Mouse (Mus musculus) erythroblast, adult 5-6 weeks (primary cell): ENCODE measurements around the gene 4930518I15Rik. TPM values are rescaled to one million over a fixed set of nuclear protein-coding genes. Genes with fewer than 3 reads are reported as not detected.
"Not testable (repeated sequence)": the region's sequence is repeated elsewhere in the genome, so short reads cannot be mapped to it uniquely, and the experiment has no call there.

Source experiments
- ATAC-seq: replicated peaks from 2 replicates; pipeline ENCODE4 v1.8.0; 2016; ENCODE audit warnings: moderate number of reproducible peaks, mild to moderate bottlenecking, moderate TSS enrichment, inconsistent platforms; ENCODE audit not compliant: poor library complexity, low FRiP score, severe bottlenecking
- total RNA-seq, 2 experiments: library from RNA; stranded (forward) in 1 of 2; stranded (reverse) in 1 of 2; fragments of 150-400 nt in 1 of 2; fragments of 200-764, 138-1000 nt in 1 of 2; gene quantifications; 2 replicates each; pipeline versions ENCODE4 v1.2.3 to v1.2.4; 2015 to 2017; ENCODE audit warnings: low replicate concordance in 2 of 2

The 4930518I15Rik gene
- total RNA-seq (2015; ENCODE audit: low replicate concordance) (not detected in 2 replicates), total RNA-seq (2017; ENCODE audit: low replicate concordance) (3.3 and 4.6 TPM in 2 replicates)

DNA sequence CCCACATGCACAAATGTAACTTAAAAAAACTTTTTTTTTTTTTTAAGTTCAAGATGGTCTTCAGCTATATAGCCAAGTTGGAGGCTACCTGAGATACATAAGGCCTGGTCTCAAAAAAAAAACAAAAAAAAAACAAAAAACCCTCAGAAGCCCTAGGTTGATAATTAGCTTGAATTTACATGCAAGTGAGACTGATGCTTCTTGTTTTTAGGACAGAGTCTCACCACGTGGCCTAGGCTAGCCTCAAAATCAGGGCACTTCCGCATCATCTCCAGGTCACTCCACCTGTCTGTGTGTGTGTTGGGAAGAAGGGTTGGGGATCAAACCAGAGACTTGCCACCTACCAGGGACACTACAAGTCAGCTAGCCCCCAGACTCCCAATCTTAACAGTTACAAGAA is at the start of gene 4930518I15Rik:
Gene 4930518I15Rik, minus strand, starts transcription at position 112 of the 400 bp plus-strand sequence.
- no peak for ATAC-seq

DNA sequence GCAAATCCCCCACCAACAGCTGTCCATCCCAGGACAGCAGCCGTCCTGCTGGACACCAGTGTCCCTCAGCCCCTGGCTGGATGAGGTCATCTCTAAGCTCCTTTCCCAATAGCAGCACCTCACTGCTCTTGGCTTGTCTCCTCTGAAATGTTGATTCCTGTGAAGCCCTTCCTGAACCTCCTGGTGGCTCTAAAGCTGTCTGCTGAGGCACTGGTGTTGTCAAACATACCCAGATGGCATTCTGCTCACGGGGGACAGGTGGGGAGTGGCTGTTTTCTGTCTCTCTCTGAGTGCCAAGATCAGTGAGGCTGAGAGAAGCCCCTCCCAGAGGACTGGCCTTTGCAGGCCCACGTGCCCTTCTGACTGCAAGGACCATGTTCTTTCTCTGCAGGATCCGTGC is 48.2 kb upstream of the 4930518I15Rik start:
- not testable (repeated sequence) for ATAC-seq

DNA sequence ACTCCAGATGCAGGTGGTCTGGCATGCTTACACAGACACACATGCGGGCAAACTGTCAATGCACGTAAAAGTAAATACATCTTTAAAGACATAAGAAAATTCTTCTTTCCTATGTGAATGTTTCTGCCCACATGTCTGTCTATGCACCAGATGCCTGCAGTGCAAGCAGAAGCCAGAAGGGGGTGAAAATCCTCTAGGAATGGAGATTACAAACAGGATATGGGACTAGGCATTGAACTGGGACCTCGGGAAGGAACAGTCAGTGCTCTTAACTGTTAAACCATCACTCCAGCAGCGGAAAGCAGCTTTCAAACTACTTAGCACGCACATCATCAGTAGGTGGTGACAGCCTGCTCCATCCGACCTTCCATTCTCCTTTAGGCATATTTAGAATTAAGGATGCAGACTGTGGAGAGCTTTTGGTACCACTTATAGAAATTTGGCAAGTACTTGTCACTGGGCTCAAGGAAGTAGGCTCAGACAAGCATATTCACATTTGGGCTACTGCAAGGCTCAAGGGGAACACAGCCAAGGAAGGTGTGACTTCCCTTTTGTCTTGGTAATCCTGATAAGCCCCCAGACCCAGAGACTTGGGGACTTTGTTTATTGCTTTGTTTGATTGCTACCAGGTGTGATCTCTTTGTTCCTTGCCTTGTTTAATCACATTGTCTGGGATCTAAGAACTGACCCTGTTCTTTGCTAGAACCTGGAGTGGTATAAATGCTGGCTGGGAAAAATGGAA is 47.4 kb upstream of the 4930518I15Rik start:
- ATAC-seq: no peak

DNA sequence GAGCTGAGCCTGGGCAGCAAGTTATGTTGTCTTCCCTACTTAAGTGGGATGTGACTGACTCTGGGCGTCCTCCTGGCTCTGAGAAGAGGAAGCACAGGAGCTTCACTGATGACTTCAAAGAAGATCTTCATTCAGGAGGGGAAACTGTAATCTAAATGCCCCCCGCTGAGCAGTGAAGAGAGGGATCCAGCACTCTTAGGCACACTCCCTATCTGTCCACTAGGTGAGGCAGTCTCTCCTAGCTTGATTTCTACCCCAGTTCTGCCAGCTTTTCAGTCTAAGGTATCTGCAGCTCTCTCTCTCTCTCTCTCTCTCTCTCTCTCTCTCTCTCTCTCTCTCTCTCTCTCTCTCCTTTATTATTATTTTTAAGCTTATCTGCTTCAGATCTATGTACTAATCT is 45.6 kb upstream of the 4930518I15Rik start:
- no peak for ATAC-seq

DNA sequence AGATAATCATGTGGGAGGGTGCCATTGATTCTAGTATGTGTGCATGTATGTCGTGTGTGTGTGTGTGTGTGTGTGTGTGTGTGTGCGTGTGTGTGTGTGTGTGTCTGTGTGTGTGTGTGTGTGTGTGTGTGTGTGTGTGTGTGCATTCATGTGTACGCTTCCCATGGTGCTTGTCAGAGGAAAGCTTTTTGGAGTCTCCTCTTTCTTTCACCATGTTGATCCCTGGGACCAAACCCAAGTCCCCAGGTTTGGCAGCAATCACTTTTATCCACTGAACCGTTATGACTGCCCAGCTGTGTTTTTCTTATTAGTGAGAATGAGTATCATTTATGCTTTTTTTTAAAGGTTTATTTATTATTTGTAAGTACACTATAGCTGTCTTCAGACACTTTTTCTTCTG is 44.7 kb upstream of the 4930518I15Rik start:
- ATAC-seq: not testable (repeated sequence)

DNA sequence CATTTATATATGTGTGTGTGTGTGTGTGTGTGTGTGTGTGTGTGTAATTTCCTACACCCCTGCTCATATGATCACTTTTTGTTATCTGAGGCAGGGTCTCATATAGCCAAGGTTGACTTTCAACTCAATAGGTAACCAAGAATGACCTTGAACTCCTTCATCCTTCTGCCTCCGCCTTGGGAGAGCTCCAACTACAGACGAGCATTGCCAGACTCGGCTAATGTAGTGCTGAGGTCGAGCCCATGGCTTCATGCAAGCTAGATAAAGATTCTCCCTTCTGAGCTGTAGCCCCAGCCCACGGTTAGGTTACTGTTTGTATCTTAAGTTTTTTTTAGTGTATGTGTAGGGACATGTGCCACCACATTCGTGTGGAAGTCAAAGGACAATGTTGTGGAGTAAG is 44.1 kb upstream of the 4930518I15Rik start:
- no peak for ATAC-seq

DNA sequence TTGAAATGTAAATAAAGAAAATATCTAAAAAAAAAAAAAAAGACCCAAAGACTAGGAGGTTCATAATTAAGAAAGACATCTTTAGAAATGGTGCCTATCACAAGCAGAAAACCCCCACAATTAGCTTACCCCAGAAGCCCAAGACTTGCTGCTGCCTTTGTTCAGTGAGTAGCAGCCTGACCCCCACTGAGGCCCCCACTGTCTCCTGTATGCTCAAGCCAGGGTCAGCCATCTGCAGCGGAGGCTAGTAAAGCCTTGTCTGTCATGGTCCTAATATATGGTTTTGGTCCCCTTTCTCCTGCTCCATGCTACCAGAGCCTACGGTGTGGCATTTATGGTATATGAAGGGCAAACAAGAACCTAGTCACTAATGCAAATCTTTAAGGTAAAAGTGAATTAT is 43.6 kb upstream of the 4930518I15Rik start:
- no peak for ATAC-seq

DNA sequence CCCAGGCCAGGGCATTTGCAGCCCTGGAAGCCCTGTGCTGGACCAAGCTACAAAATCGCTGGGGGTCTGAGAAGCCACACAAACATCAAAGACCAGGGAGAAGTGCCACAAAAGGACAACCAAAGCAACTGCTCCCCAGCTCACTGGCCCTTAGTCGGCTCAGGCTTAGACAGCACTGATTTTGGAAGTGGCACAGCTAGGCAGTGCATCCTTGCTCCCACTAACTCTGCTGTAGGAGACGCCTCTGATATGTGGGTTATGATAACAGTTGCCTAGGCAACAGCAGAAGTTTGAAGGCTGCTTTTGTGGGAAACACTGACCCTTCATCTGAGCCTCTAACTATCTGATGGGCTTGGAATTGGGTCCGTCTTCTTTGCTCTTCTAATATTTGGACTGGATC is 41.4 kb upstream of the 4930518I15Rik start:
- ATAC-seq: no peak

DNA sequence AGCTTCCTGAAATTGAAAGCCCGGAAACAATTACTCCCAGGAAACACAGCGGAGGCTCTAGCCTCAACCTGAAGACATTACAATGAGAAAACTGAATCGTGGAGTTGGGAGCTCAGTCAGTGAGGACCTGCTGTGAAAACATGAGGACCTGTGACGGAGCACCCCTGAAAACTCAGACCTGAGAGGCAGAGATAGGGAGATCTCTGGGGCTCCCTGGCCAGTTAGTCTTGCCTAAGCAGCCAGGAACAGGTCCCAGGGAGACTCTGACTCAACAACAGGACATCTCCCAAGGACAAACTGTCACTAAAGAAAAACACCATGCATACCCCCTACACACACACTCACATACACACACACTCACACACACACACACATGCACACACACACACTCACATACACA is 40.6 kb upstream of the 4930518I15Rik start:
- ATAC-seq: no peak

DNA sequence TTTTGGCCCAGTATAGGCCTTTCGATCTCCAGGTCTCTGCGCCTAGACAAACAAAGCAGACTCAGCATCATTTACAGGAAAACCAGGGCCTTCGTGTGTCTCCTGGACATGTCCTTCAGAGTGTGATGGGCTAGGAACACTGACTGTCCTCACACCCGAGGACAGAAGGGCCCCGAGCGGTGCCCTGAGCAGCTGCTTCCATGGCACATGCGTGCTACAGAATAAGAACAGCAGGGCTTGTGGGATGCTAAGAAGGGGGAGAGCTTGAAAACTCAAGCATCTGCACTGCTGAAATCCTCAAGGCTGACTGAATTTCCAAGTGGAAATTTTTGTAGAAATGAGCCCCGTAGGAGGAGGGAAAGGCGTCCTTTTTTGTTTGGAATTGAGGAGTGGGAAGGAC is 39.3 kb upstream of the 4930518I15Rik start:
- no peak for ATAC-seq

DNA sequence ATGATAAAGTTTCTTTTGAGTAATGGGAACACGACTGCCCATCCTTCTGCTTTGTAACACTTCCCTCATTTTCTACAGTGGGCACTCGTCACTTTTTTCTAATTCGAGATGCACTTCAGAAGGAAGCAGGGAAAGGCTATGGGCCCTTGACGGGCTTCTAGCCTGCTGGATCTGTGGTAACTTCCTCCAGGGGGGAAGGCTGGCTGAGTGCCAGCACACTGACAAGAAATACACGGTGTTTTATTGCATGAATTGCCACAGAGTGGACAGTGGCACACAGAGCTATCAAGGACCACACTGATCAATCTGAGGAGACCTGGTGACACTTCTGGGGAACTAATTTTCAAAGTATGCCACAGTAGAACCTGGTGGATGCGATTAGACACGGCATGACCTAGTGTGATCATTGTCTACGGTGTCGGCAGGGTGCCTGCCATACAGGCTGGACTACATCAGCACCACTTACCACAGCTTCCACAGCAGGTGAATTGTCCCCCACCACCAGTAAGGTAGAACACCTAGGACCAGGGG is 38.7 kb upstream of the 4930518I15Rik start:
- ATAC-seq: no peak

DNA sequence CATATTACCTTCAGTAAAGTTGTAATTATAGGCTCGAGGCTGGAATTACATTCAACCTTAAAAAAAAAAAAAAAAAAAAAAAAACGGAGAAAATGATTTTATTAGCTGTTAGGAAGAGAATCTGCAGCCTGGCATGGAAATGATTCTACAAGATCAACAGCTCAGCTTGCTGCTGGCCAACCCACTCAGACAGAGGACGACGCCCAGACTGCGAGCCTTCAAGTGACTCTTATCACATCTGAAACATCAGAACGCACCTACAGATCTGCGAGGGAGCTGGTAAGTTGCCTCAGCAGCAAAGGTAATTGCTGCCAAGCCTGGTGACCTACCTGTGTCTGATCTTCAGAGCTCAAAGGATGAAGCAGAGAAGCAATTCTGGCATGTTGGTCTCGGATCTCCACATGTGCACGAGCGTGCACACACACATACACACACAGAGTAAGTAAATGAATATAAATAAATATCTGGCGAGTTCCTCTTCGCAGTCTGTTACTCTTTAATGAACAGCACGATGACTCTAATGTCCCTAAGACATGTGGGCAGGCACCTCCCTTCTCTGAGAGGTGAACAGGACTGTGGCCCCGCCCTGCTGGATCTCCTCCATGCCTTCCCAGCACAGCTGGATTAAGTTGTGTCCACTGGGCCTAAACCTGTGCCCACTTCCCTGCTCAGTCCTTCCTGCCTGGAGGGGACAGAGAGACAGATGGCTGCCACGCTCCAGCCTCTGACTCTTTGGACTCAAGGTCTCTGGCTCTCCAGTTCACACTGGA is 36.9 kb upstream of the 4930518I15Rik start:
- ATAC-seq: no peak

DNA sequence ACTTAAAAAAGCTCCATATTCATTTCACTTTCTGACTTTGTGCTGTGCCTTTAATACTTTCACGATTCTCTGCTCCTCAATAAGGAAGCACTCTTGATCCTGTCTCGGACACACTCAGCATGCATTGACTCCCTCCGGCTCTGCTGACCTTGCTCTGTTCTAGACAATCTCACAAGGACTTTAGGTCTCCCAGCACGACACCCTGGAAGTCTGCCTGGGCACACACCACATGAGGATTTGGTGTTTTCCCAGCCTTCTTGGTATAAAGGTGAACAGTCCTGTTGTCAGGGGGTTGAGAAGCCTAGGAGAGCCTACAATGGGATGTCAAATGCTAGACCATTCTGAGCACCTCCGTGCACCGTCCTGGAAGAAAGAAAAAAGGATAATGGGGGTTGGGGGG is 35.1 kb upstream of the 4930518I15Rik start:
- no peak for ATAC-seq

DNA sequence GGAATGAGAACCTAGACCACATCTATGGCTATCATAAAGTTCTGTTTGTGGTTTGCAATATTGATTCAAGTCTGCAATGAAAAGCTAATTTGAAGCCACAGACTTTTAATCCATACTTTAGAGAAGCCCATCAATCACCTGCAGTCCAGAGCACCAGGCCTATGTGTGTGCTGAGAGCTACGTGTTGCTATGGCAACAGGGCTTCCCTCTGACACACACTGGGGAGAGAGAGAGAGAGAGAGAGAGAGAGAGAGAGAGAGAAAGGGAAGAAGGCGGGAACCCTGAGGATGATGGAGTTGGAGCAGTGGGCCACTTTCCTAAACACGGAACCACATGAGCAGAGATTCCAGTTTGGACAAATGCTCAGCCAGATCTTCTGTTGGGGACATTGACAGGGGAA is 34.5 kb upstream of the 4930518I15Rik start:
- ATAC-seq: no peak

DNA sequence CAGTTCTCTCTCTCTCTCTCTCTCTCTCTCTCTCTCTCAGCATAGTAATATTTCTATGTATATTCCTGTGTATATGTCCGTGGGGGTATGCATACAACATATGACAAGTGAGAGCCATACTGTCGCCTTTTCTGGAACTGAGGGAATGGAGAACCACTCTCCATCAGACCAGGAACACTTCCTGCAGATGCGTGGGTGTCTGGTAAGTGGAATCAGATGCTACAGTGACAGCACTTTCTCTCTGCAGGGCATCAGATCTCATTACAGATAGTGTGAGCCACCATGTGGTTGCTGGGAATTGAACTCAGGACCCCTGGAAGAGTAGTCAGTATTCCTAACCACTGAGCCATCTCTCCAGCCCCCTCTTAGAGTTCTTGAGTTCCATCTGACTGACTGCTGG is 30.7 kb upstream of the 4930518I15Rik start:
- no peak for ATAC-seq

DNA sequence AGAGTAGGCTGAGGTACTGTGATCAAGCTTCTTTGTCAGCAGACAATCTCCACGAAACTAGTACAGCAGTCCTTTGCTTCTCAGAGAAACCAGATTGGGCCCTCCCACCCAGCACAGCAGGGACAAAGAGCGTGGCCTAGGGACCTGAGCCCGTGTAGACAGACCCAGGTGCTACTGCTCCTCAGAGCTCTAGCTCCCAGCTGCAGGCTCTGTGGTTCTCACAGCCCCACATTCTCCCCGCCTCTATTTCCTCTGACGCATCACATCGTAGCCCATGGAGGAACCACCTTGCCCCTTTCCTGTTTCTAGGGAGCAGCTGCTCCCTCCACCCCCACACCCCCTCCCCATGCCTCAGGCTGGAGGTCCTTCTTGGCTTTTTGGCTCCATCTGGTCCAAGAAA is 29.3 kb upstream of the 4930518I15Rik start, which contains the start of gene Sla2:
Gene Sla2, minus strand, starts transcription at position 176 of the 400 bp plus-strand sequence.
- no peak for ATAC-seq

DNA sequence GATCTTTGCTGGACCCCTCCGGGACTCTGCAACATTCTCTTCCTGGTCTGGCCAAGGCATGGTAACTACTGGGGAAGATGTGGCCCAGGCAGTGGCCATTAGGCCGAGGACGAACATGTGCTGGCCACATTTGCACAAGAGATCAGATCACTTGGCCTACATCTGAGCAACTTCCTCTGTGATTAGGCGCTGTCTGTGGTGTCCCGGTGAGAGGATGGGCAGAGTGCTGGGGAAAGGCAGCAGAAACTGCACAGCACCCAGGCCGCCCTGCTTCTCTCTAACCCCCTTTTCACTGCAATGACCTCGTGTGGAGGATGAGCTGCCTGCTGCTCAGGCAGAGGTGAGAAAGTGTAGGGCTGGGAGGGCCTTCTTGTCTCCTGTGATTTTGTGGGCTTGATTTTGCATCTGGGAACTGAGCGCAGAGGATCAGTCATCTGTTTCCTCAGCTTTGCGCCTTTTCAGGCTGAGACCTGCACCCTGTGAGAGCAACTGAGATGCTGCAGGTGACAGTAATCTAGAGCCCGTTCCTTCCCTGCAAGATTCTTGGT is 28.4 kb upstream of the 4930518I15Rik start:
- ATAC-seq: no peak

DNA sequence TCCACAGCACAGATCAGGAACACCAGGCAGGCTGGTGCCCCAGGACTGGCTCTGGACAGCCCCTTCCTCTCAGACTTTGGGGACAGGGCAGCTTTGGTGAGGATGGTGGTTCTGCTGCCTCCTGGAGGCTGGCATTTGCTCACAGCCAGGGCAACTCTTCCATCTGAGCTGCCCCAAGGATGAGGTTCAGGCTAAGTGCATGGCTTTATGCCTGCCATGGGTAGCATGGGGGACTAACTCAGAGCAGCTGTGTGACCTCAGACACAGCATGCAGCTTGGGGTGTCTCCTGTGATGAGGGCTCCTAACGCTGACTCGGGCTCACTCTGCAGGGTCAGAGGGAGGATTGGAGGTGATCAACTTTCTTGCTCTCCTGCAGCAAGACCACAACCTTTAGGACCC is 27.9 kb upstream of the 4930518I15Rik start:
- not testable (repeated sequence) for ATAC-seq

DNA sequence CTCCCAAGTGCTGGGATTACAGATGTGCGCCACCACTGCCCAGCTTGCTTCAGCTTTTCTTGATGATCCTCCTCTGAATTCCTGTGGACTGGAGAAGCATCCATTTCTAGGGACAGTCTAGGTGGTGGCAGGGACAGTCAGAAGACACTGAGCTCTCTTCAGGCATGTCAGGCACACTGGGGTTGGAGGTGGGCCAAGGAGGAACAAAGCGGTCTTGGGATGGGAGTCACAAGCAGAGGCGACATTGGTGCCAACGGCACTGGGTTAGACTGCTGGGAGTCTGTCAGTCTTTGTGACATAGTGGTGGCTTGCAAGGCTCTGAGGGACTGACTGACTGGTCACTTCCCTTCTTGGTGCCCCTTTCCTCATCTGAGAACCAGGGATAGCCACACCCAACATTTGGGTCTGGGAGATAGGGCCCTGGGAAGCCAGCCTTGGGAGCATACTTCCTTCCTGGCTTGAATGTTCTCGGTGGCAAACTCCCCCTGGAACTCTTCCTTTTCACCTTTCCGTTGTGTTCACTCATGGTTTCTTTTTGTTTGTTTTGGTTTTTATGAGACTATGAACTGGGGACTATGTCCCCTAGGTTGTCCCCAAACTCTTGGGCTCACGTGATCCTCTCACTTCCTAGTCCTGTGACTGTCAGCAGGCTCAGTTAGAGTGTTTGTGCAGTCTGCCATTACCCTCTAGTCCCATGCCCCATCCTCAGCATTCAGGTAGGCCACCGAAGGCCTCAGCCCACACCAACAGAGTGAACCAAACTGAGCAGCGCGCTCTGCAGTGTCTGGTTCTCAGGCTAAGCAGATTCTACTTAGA is 26.9 kb upstream of the 4930518I15Rik start:
- ATAC-seq: no peak
